Mouse (Mus musculus) forebrain, embryonic 11.5 days (tissue): ENCODE data around the gene Zbtb25. TPM values are rescaled to one million over a fixed set of nuclear protein-coding genes. Genes with fewer than 3 reads are reported as not detected.

Experiments used
- ATAC-seq: fragments of 200-750 bp; cut with Nextera tagmentation; replicated peaks from 2 replicates; pipeline ENCODE4 v1.8.0; 2017; ENCODE audit warnings: moderate TSS enrichment; ENCODE audit not compliant: low FRiP score
- DNase-seq: peaks from one replicate; pipeline ENCODE4 v3.0.0-alpha.2; 2017; ENCODE audit warnings: low spot score
- H3K27ac ChIP-seq: fragments of 300-500 bp; sonication (generic); 2 replicates; pipeline ENCODE4 v1.5.1; 2014; ENCODE audit warnings: low read depth, low read length
- H3K27me3 ChIP-seq: fragments of 300-500 bp; sonication (generic); 2 replicates; pipeline ENCODE4 v1.6.1; 2014; ENCODE audit warnings: mild to moderate bottlenecking, low read length, mixed read lengths; ENCODE audit not compliant: control insufficient read depth, insufficient read depth
- H3K36me3 ChIP-seq: fragments of 300-500 bp; sonication (generic); 2 replicates; pipeline ENCODE4 v1.6.1; 2014; ENCODE audit warnings: mild to moderate bottlenecking, low read length, moderate library complexity, mixed read lengths; ENCODE audit not compliant: control insufficient read depth, insufficient read depth
- H3K4me1 ChIP-seq: fragments of 300-500 bp; sonication (generic); replicated peaks from 2 replicates; pipeline ENCODE4 v1.6.1; 2014; ENCODE audit warnings: low read length, mixed read lengths; ENCODE audit not compliant: control insufficient read depth, insufficient read depth
- H3K4me2 ChIP-seq: fragments of 300-500 bp; sonication (generic); 2 replicates; pipeline ENCODE4 v1.6.1; 2014; ENCODE audit warnings: low read depth, mild to moderate bottlenecking, low read length, moderate library complexity, mixed read lengths; ENCODE audit not compliant: severe bottlenecking
- H3K4me3 ChIP-seq: fragments of 300-500 bp; sonication (generic); 2 replicates; pipeline ENCODE4 v1.5.1; 2014; ENCODE audit warnings: low read depth, low read length
- H3K9ac ChIP-seq: fragments of 300-500 bp; sonication (generic); 2 replicates; pipeline ENCODE4 v1.6.1; 2014; ENCODE audit warnings: low read length
- H3K9me3 ChIP-seq: fragments of 300-500 bp; sonication (generic); 2 replicates; pipeline ENCODE4 v1.6.1; 2016; ENCODE audit warnings: low read length, mixed read lengths; ENCODE audit not compliant: control insufficient read depth
- WGBS: fragments of 180-500 bp; shearing (Covaris S2); extraction: QIAGEN DNeasy Blood & Tissue Kit; methylation state at CpG from one replicate; pipeline ENCODE4 v1.1.7; 2014; 5-methylcytosine and 5-hydroxymethylcytosine counted together
- polyA plus RNA-seq: library from polyadenylated mRNA; unstranded; fragments of >200 nt; fragmentation: Nextera tagmentation; extraction: Ambion mirVana; gene quantifications from 2 replicates; pipeline ENCODE4 v1.2.1, GENCODE M21; 2014

The Zbtb25 gene
- polyA plus RNA-seq, 1 experiment from 2014 or later = 19.8 TPM

- Histone ChIP-seq H3K9me3 (no peaks in the 10 kb centered on the region), H3K4me2 (no peak overlapping the region), H3K27me3 (no peaks in the 10 kb centered on the region), H3K9ac (no peak overlapping the region), H3K4me1 (no peaks in the 10 kb centered on the region), H3K4me3 (no peak overlapping the region), H3K36me3 (peaks cover 2% of the 10 kb centered on the region; the same call in 1 of the 2 replicates), H3K27ac (no peak overlapping the region)
- DNase-seq = no peak
- no peak for ATAC-seq
- 93% methylated on average over 8 of the region's 8 CpGs for WGBS
Measured at GRCm38 (mm10) chr12:76385342-76385741, 15.9 kb upstream of the Zbtb25 start.

GRCm38 (mm10) chr12:76380151-76380550, 10.7 kb upstream of the Zbtb25 start:
- Histone ChIP-seq H3K27ac (no peak overlapping the region), H3K4me1 (no peaks in the 10 kb centered on the region), H3K27me3 (no peaks in the 10 kb centered on the region), H3K4me2 (no peak overlapping the region), H3K9me3 (no peaks in the 10 kb centered on the region), H3K4me3 (no peak overlapping the region), H3K9ac (no peak overlapping the region), H3K36me3 (no peaks in the 10 kb centered on the region; the same call in 1 of the 2 replicates)
- 89% methylated on average over 7 of the region's 7 CpGs for WGBS
- ATAC-seq = no peak
- DNase-seq = no peak

DNA sequence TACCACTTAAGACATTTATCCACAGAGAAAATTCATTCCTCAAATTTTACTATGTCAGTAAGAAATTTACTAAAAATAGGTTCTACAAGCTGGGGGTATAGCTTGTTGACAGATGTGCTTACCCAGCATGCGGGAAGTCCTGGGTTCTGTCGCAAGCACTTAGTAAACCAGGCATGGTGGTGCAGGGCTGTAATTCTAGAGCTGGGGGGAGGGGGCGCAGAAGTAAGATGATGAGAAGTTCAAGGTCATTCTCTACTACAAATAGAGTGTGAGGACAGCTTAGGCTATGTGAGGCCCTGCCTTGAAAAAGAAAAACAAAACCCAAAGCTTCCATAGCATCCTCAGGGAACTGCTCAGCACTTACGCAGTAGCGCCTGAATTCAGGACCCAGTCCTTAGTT, 9.2 kb upstream of the Zbtb25 start:
- Histone ChIP-seq H3K4me2 (no peak overlapping the region), H3K9ac (no peak overlapping the region), H3K4me1 (no peaks in the 10 kb centered on the region), H3K36me3 (no peaks in the 10 kb centered on the region), H3K27ac (no peak overlapping the region), H3K9me3 (no peaks in the 10 kb centered on the region), H3K27me3 (no peaks in the 10 kb centered on the region), H3K4me3 (no peak overlapping the region)
- no peak for DNase-seq
- 92% methylated on average over 5 of the region's 5 CpGs for WGBS
- ATAC-seq = no peak

DNA sequence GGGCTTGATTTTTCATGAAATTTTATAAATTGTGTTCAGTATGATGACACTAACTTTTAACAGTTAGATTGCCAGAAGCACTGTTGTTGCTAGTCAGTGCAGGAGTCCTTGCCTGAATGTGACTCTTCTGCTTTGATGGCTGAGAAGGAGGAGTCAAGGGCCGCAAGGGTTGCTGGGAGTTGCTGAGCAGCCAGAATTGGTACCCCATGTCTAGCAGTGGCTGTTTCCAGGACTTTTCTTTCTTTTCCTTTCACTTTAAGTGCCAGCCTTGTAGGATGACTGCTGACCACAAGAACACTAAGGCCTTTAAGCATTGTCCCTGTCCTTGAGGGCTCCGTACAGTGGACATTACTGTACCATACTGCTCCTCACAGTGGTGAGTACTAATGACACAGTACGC, 8.3 kb upstream of the Zbtb25 start:
- no peak overlapping the region for H3K4me3 ChIP-seq
- H3K27ac ChIP-seq = no peak overlapping the region
- H3K4me1 ChIP-seq = no peaks in the 10 kb centered on the region
- no peaks in the 10 kb centered on the region for H3K36me3 ChIP-seq
- ATAC-seq = no peak
- H3K4me2 ChIP-seq = no peak overlapping the region
- no peak overlapping the region for H3K9ac ChIP-seq
- no peaks in the 10 kb centered on the region for H3K27me3 ChIP-seq
- no peaks in the 10 kb centered on the region for H3K9me3 ChIP-seq
- DNase-seq = no peak
- 91% methylated on average over 3 of the region's 3 CpGs for WGBS

DNA sequence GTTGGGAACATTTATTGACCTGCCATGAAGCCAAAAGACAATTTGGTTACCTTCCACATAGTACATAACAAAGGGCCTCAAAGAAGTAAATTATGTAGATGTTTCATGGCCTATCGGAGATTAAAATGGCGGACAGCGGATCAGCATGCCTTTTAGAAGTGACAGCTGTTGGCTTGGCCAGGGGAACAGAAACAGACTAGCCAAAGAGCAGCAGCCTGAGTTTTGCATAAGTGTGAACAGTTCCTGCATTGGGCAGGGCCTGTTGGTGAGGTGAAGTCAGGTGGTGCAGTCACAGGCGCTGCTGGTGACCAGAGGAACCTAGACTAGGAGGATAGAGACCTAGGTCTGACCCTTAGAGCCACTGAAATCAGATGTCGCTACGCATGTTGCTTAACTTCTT, 7.7 kb upstream of the Zbtb25 start:
- WGBS = 94% methylated on average over 6 of the region's 6 CpGs

GRCm38 (mm10) chr12:76376649-76377048, 7.2 kb upstream of the Zbtb25 start:
- DNase-seq = no peak
- H3K27me3 ChIP-seq = no peaks in the 10 kb centered on the region
- H3K4me3 ChIP-seq = no peak overlapping the region
- no peak for ATAC-seq
- H3K36me3 ChIP-seq = no peaks in the 10 kb centered on the region
- 42% methylated on average over 7 of the region's 7 CpGs for WGBS
- no peak overlapping the region for H3K27ac ChIP-seq
- H3K9ac ChIP-seq = no peak overlapping the region
- no peak overlapping the region for H3K4me2 ChIP-seq
- H3K9me3 ChIP-seq = no peaks in the 10 kb centered on the region
- peaks cover 4% of the 10 kb centered on the region; the same call in 1 of the 2 replicates for H3K4me1 ChIP-seq

More for the DNA sequence above, 7.7 kb upstream of the Zbtb25 start:
- ATAC-seq (no peak), DNase-seq (no peak)
- Histone ChIP-seq H3K9me3 (no peaks in the 10 kb centered on the region), H3K9ac (no peak overlapping the region), H3K4me2 (no peak overlapping the region), H3K27me3 (no peaks in the 10 kb centered on the region), H3K4me1 (peaks cover under 1% of the 10 kb centered on the region; the same call in 1 of the 2 replicates), H3K36me3 (no peaks in the 10 kb centered on the region), H3K27ac (no peak overlapping the region), H3K4me3 (no peak overlapping the region)

GRCm38 (mm10) chr12:76375506-76375905, 6.1 kb upstream of the Zbtb25 start:
- ATAC-seq (no peak), DNase-seq (no peak)
- Histone ChIP-seq H3K36me3 (no peaks in the 10 kb centered on the region), H3K27ac (no peak overlapping the region), H3K4me2 (no peak overlapping the region), H3K4me3 (no peak overlapping the region), H3K9ac (no peak overlapping the region), H3K9me3 (no peaks in the 10 kb centered on the region), H3K4me1 (peaks cover 4% of the 10 kb centered on the region; the same call in 1 of the 2 replicates), H3K27me3 (no peaks in the 10 kb centered on the region)
- WGBS = 82% methylated on average over 3 of the region's 3 CpGs

DNA sequence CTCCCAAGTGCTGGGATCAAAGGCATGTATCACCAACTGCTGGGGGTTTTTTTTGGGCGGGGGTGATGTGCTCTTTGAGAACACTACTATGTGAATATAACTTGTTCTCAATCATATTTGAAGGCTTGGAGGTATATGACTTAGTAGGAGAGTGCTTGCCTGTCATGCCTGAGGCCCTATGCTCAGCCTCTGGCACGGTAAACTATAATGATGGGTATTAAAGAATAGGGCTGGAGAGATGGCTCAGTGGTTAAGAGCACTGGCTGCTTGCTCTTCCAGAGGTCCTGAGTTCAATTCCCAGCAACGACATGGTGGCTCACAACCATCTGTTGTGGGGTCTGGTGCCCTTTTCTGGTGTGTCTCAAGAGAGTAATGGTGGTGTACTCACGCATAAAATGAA, 5.5 kb upstream of the Zbtb25 start:
- Histone ChIP-seq H3K9ac (no peak overlapping the region), H3K9me3 (no peaks in the 10 kb centered on the region), H3K4me3 (no peak overlapping the region), H3K36me3 (no peaks in the 10 kb centered on the region), H3K27me3 (no peaks in the 10 kb centered on the region), H3K4me1 (peaks cover 4% of the 10 kb centered on the region; the same call in 1 of the 2 replicates), H3K4me2 (no peak overlapping the region), H3K27ac (no peak overlapping the region)
- 92% methylated on average over 4 of the region's 4 CpGs for WGBS
- DNase-seq (no peak), ATAC-seq (no peak)

DNA sequence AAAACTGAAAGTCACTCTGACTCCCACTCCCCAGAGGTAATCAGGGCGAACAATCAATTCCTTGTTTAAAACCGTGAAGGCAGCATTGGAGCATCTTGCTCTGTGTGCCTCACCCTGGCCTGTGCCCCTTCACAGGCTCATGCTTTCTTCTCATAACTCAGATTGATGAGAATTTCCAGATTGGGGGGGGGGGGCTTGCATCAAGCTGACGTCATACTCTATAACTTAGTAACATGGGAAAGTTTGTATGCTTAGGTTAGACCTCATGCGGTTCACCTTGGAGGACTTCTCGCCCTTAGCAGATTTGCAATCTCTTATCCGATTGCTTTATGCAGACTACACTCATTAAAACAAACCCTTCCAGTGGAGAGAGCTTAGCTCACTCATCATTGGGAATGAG, 4.6 kb upstream of the Zbtb25 start:
- no peak overlapping the region for H3K9ac ChIP-seq

More for the DNA sequence above, 4.6 kb upstream of the Zbtb25 start:
- H3K27me3 ChIP-seq = no peaks in the 10 kb centered on the region
- H3K36me3 ChIP-seq = no peaks in the 10 kb centered on the region
- no peak overlapping the region for H3K27ac ChIP-seq
- no peak overlapping the region for H3K4me3 ChIP-seq
- 80% methylated on average over 6 of the region's 6 CpGs for WGBS
- DNase-seq (no peak), ATAC-seq (no peak)
- H3K9me3 ChIP-seq = no peaks in the 10 kb centered on the region
- no peak overlapping the region for H3K4me2 ChIP-seq
- H3K4me1 ChIP-seq = peaks cover 4% of the 10 kb centered on the region; the same call in 1 of the 2 replicates
